Mouse (Mus musculus): ENCODE results near the gene Rph3al. TPM values are rescaled to one million over a fixed set of nuclear protein-coding genes. Genes with fewer than 3 reads are reported as not detected.
A peak's percentile ranks its signal among the peaks of the same experiment; 100 is the strongest.

Gene Rph3al
- polyA plus RNA-seq, 1 experiment from 2014 or later = 2.1 TPM

GRCm38 (mm10) chr11:75813085-75813484 lies 125.1 kb downstream of the Rph3al start:
- Histone ChIP-seq H3K4me1 (peaks cover 13% of the 10 kb centered on the region), H3K4me3 (no peak overlapping the region), H3K9me3 (no peaks in the 10 kb centered on the region), H3K36me3 (replicated peaks) (no peaks in the 10 kb centered on the region), H3K27ac (no peak overlapping the region), H3K27me3 (ENCODE audit: poor library complexity, severe bottlenecking) (peaks cover 6% of the 10 kb centered on the region; the same call in 1 of the 2 replicates)
- 74% methylated on average over 10 of the region's 10 CpGs for WGBS
- DNase-seq (ENCODE audit: extremely low spot score, low spot score) = no peak

GRCm38 (mm10) chr11:75811900-75812299 lies 126.3 kb downstream of the Rph3al start:
- Histone ChIP-seq H3K4me3 (no peak overlapping the region), H3K4me1 (peaks cover 8% of the 10 kb centered on the region), H3K36me3 (replicated peaks) (no peaks in the 10 kb centered on the region), H3K27me3 (ENCODE audit: poor library complexity, severe bottlenecking) (no peaks in the 10 kb centered on the region; the same call in 1 of the 2 replicates), H3K9me3 (no peaks in the 10 kb centered on the region), H3K27ac (peak overlapping the region; percentile 22; the same call in 1 of the 2 replicates)
- 75% methylated on average over 3 of the region's 3 CpGs for WGBS
- DNase-seq (ENCODE audit: extremely low spot score, low spot score) = no peak

- Histone ChIP-seq H3K27ac (no peak overlapping the region), H3K36me3 (replicated peaks) (no peaks in the 10 kb centered on the region), H3K4me3 (no peak overlapping the region), H3K9me3 (no peaks in the 10 kb centered on the region), H3K4me1 (peaks cover 8% of the 10 kb centered on the region), H3K27me3 (ENCODE audit: poor library complexity, severe bottlenecking) (no peaks in the 10 kb centered on the region; the same call in 1 of the 2 replicates)
- WGBS = 91% methylated on average over 3 of the region's 3 CpGs
- DNase-seq (ENCODE audit: extremely low spot score, low spot score) = no peak
These were observed 127.7 kb downstream of the Rph3al start for GRCm38 (mm10) chr11:75810526-75810925.

- H3K27me3 ChIP-seq (ENCODE audit: poor library complexity, severe bottlenecking) = no peaks in the 10 kb centered on the region
- no peak for DNase-seq (ENCODE audit: extremely low spot score, low spot score)
- H3K27ac ChIP-seq = no peak overlapping the region
- no peak overlapping the region for H3K4me3 ChIP-seq
- H3K9me3 ChIP-seq = no peaks in the 10 kb centered on the region
- H3K4me1 ChIP-seq = no peaks in the 10 kb centered on the region
- no peaks in the 10 kb centered on the region for H3K36me3 ChIP-seq (replicated peaks)
- WGBS = 62% methylated on average over 5 of the region's 5 CpGs
These were observed 130.7 kb downstream of the Rph3al start for GRCm38 (mm10) chr11:75807486-75807885.

GRCm38 (mm10) chr11:75801771-75802550 lies 136.3 kb downstream of the Rph3al start:
- Histone ChIP-seq H3K9me3 (no peaks in the 10 kb centered on the region), H3K27me3 (ENCODE audit: poor library complexity, severe bottlenecking) (peaks cover 30% of the 10 kb centered on the region), H3K4me3 (no peak overlapping the region), H3K36me3 (replicated peaks) (no peaks in the 10 kb centered on the region), H3K27ac (no peak overlapping the region), H3K4me1 (no peaks in the 10 kb centered on the region)
- 90% methylated on average over 7 of the region's 7 CpGs for WGBS
- DNase-seq (ENCODE audit: extremely low spot score, low spot score) = no peak

- WGBS = 79% methylated on average over 4 of the region's 4 CpGs
- Histone ChIP-seq H3K27ac (no peak overlapping the region), H3K27me3 (ENCODE audit: poor library complexity, severe bottlenecking) (peaks cover 36% of the 10 kb centered on the region), H3K4me3 (no peak overlapping the region), H3K9me3 (no peaks in the 10 kb centered on the region), H3K4me1 (peaks cover 3% of the 10 kb centered on the region; the same call in 1 of the 2 replicates), H3K36me3 (replicated peaks) (no peaks in the 10 kb centered on the region)
- DNase-seq (ENCODE audit: extremely low spot score, low spot score) = no peak
These were observed 136.9 kb downstream of the Rph3al start for GRCm38 (mm10) chr11:75801369-75801768.

- WGBS = 77% methylated on average over 13 of the region's 13 CpGs
- no peaks in the 10 kb centered on the region for H3K9me3 ChIP-seq
- H3K4me3 ChIP-seq = peak overlapping the region; percentile 55; the same call in 1 of the 2 replicates
- H3K27ac ChIP-seq = no peak overlapping the region
- peaks cover 82% of the 10 kb centered on the region for H3K27me3 ChIP-seq (ENCODE audit: poor library complexity, severe bottlenecking)
- H3K36me3 ChIP-seq (replicated peaks) = no peaks in the 10 kb centered on the region
- H3K4me1 ChIP-seq = peaks cover 25% of the 10 kb centered on the region
- DNase-seq (ENCODE audit: extremely low spot score, low spot score) = no peak
These were observed 141.5 kb downstream of the Rph3al start for GRCm38 (mm10) chr11:75796536-75797246.

- Histone ChIP-seq H3K4me1 (peaks cover 25% of the 10 kb centered on the region), H3K36me3 (replicated peaks) (no peaks in the 10 kb centered on the region), H3K4me3 (peak within 1 kb of the TSS; percentile 55), H3K27ac (peak within 1 kb of the TSS; percentile 65; the same call in 1 of the 2 replicates), H3K9me3 (no peaks in the 10 kb centered on the region), H3K27me3 (ENCODE audit: poor library complexity, severe bottlenecking) (peaks cover 89% of the 10 kb centered on the region)
- no peak for DNase-seq (ENCODE audit: extremely low spot score, low spot score)
- WGBS = 4% methylated on average over 37 of the region's 37 CpGs
These were observed 142.2 kb downstream of the Rph3al start, which contains the start of gene Doc2b for GRCm38 (mm10) chr11:75796029-75796445. Doc2b (minus strand) TSS chr11:75796049.

GRCm38 (mm10) chr11:75795321-75795636 lies 142.9 kb downstream of the Rph3al start:
- H3K4me1 ChIP-seq = peaks cover 25% of the 10 kb centered on the region

GRCm38 (mm10) chr11:75794602-75795320 lies 143.5 kb downstream of the Rph3al start:
- peak overlapping the region; percentile 55 for H3K4me3 ChIP-seq
- peaks cover 92% of the 10 kb centered on the region for H3K27me3 ChIP-seq (ENCODE audit: poor library complexity, severe bottlenecking)
- DNase-seq (ENCODE audit: extremely low spot score, low spot score) = no peak
- 7% methylated on average over 45 of the region's 45 CpGs for WGBS
- no peaks in the 10 kb centered on the region for H3K9me3 ChIP-seq
- peak overlapping the region; percentile 65; the same call in 1 of the 2 replicates for H3K27ac ChIP-seq
- no peaks in the 10 kb centered on the region for H3K36me3 ChIP-seq (replicated peaks)
- H3K4me1 ChIP-seq = peaks cover 25% of the 10 kb centered on the region

More at GRCm38 (mm10) chr11:75795321-75795636, 142.9 kb downstream of the Rph3al start:
- DNase-seq (ENCODE audit: extremely low spot score, low spot score) = no peak
- WGBS = 2% methylated on average over 42 of the region's 42 CpGs
- peak overlapping the region; percentile 55 for H3K4me3 ChIP-seq
- H3K27ac ChIP-seq = peak overlapping the region; percentile 65; the same call in 1 of the 2 replicates
- peaks cover 90% of the 10 kb centered on the region for H3K27me3 ChIP-seq (ENCODE audit: poor library complexity, severe bottlenecking)
- H3K36me3 ChIP-seq (replicated peaks) = no peaks in the 10 kb centered on the region
- H3K9me3 ChIP-seq = no peaks in the 10 kb centered on the region

GRCm38 (mm10) chr11:75793351-75793750 lies 144.9 kb downstream of the Rph3al start:
- no peak for DNase-seq (ENCODE audit: extremely low spot score, low spot score)
- Histone ChIP-seq H3K27me3 (ENCODE audit: poor library complexity, severe bottlenecking) (peaks cover 86% of the 10 kb centered on the region), H3K27ac (no peak overlapping the region), H3K4me1 (peaks cover 25% of the 10 kb centered on the region), H3K9me3 (no peaks in the 10 kb centered on the region), H3K36me3 (replicated peaks) (no peaks in the 10 kb centered on the region), H3K4me3 (no peak overlapping the region)
- 79% methylated on average over 5 of the region's 5 CpGs for WGBS

- no peak overlapping the region for H3K4me3 ChIP-seq
- WGBS = 80% methylated on average over 5 of the region's 5 CpGs
- peaks cover 25% of the 10 kb centered on the region for H3K4me1 ChIP-seq
- no peak for DNase-seq (ENCODE audit: extremely low spot score, low spot score)
- no peaks in the 10 kb centered on the region for H3K9me3 ChIP-seq
- peaks cover 81% of the 10 kb centered on the region for H3K27me3 ChIP-seq (ENCODE audit: poor library complexity, severe bottlenecking)
- H3K27ac ChIP-seq = no peak overlapping the region
- H3K36me3 ChIP-seq (replicated peaks) = no peaks in the 10 kb centered on the region
These were observed 145.7 kb downstream of the Rph3al start for GRCm38 (mm10) chr11:75792535-75792934.
